Mouse (Mus musculus) ES-Bruce4 (cell line): ENCODE measurements at regions not wholly inside any gene's neighbourhood (a gene's known extent, or its start where the extent isn't known, plus 50 kb on each side); places are given as distances from the start of the nearest gene placed in this dataset.

Source experiments
- H3K27ac ChIP-seq: 2 replicates; pipeline ENCODE4 v1.5.1; 2012; ENCODE audit warnings: low read length, inconsistent platforms; ENCODE audit not compliant: insufficient read depth
- H3K27me3 ChIP-seq: 2 replicates; pipeline ENCODE4 v1.6.1; 2012; ENCODE audit warnings: mild to moderate bottlenecking, low read length, inconsistent platforms; ENCODE audit not compliant: control insufficient read depth, poor library complexity, insufficient read depth, severe bottlenecking
- H3K36me3 ChIP-seq: 2 replicates; pipeline ENCODE4 v1.6.1; 2012; ENCODE audit warnings: inconsistent platforms, mild to moderate bottlenecking, low read length, moderate library complexity; ENCODE audit not compliant: control insufficient read depth, poor library complexity, insufficient read depth, severe bottlenecking
- H3K4me1 ChIP-seq: one replicate; pipeline ENCODE4 v1.8.1; 2011; ENCODE audit warnings: low read length; ENCODE audit not compliant: control insufficient read depth, insufficient read depth
- H3K4me3 ChIP-seq: 2 replicates; pipeline ENCODE4 v1.5.1; 2011; ENCODE audit warnings: low read depth, mild to moderate bottlenecking, low read length
- H3K9ac ChIP-seq: 2 replicates; pipeline ENCODE4 v1.6.1; 2012; ENCODE audit warnings: low read depth, mild to moderate bottlenecking, inconsistent platforms; ENCODE audit not compliant: poor library complexity, severe bottlenecking
- H3K9me3 ChIP-seq: replicated peaks from 2 replicates; pipeline ENCODE4 v1.6.1; 2012; ENCODE audit warnings: mild to moderate bottlenecking, low read length, inconsistent platforms; ENCODE audit not compliant: control insufficient read depth, poor library complexity, insufficient read depth, severe bottlenecking
- CTCF ChIP-seq: IDR thresholded peaks from one replicate; pipeline ENCODE4 v1.8.1; 2011; ENCODE audit warnings: low read depth, low read length
- EP300 ChIP-seq: IDR thresholded peaks from 2 replicates; pipeline ENCODE4 v1.6.1; 2011; ENCODE audit warnings: low read depth, low read length; ENCODE audit not compliant: insufficient read depth
- POLR2A ChIP-seq: IDR thresholded peaks from one replicate; pipeline ENCODE4 v1.8.1; 2011; ENCODE audit warnings: low read length; ENCODE audit not compliant: insufficient read depth

GRCm38 (mm10) chr5:51829020-51829419, 261.5 kb upstream of the Ppargc1a start:
- H3K4me3 ChIP-seq = no peak overlapping the region
- TF ChIP-seq POLR2A (no peak), EP300 (no peak), CTCF (no peak)
- H3K36me3 ChIP-seq = no peaks in the 10 kb centered on the region
- H3K9me3 ChIP-seq = no peaks in the 10 kb centered on the region
- no peaks in the 10 kb centered on the region for H3K27me3 ChIP-seq
- no peak overlapping the region for H3K27ac ChIP-seq
- no peaks in the 10 kb centered on the region for H3K4me1 ChIP-seq
- no peak overlapping the region for H3K9ac ChIP-seq

- Histone ChIP-seq H3K4me1 (no peaks in the 10 kb centered on the region), H3K27ac (no peak overlapping the region), H3K4me3 (no peak overlapping the region), H3K9ac (no peak overlapping the region), H3K27me3 (no peaks in the 10 kb centered on the region), H3K36me3 (no peaks in the 10 kb centered on the region), H3K9me3 (no peaks in the 10 kb centered on the region)
- TF ChIP-seq POLR2A (no peak), CTCF (no peak), EP300 (no peak)
These were observed 258.7 kb upstream of the Ppargc1a start for GRCm38 (mm10) chr5:51826269-51826668.

GRCm38 (mm10) chr5:51825584-51826088, 258.1 kb upstream of the Ppargc1a start:
- Histone ChIP-seq H3K36me3 (no peaks in the 10 kb centered on the region), H3K27me3 (no peaks in the 10 kb centered on the region), H3K4me1 (no peaks in the 10 kb centered on the region), H3K27ac (no peak overlapping the region), H3K4me3 (no peak overlapping the region), H3K9me3 (no peaks in the 10 kb centered on the region), H3K9ac (no peak overlapping the region)
- TF ChIP-seq POLR2A (no peak), EP300 (no peak), CTCF (no peak)

DNA sequence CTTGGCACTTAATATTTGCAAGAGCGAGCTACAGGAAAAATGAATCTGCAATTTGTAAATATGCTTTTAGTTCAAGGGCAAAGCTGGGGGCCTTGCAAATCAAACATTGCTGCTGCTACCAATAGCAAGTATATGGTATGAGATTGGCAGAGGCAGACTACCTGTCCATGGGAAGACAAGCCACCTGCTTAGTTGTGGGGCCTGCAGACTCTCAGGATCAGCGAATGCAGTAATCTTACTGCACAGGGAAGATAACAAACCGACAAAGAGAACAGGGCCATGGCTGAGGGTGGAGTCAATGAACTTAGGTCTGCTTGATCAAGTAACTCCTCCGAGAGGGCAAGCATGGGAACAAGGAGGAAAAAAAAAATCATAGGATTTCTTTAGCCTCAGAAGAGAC, 257.2 kb upstream of the Ppargc1a start:
- Histone ChIP-seq H3K27ac (no peak overlapping the region), H3K4me1 (no peaks in the 10 kb centered on the region), H3K36me3 (no peaks in the 10 kb centered on the region), H3K9ac (no peak overlapping the region), H3K27me3 (no peaks in the 10 kb centered on the region), H3K4me3 (no peak overlapping the region), H3K9me3 (no peaks in the 10 kb centered on the region)
- TF ChIP-seq EP300 = no peak
- TF ChIP-seq POLR2A = no peak
- no peak for TF ChIP-seq CTCF

DNA sequence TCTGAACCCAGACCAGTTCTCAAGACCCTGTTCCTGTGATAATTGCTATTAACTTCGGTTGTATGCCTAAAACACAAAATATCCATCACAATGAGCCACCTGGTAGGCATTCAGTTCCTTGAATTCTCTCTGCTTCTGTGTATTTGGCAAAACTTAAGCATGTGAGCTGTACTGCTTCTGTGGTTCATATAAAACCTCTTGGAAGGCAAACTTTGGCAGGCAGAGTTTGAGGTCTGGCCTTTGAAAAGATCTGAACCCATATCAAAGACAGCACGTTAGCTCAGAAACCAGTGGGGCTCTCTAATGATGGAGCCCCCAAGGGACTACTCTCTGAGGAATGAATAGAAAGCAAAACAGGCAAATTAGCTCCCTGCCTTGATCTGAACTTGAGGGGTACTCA, 256.1 kb upstream of the Ppargc1a start:
- no peaks in the 10 kb centered on the region for H3K36me3 ChIP-seq
- H3K27ac ChIP-seq = no peak overlapping the region
- no peak overlapping the region for H3K4me3 ChIP-seq
- no peaks in the 10 kb centered on the region for H3K9me3 ChIP-seq
- no peak for TF ChIP-seq CTCF
- no peak for TF ChIP-seq POLR2A
- no peak for TF ChIP-seq EP300
- H3K9ac ChIP-seq = no peak overlapping the region
- no peaks in the 10 kb centered on the region for H3K4me1 ChIP-seq
- no peaks in the 10 kb centered on the region for H3K27me3 ChIP-seq

DNA sequence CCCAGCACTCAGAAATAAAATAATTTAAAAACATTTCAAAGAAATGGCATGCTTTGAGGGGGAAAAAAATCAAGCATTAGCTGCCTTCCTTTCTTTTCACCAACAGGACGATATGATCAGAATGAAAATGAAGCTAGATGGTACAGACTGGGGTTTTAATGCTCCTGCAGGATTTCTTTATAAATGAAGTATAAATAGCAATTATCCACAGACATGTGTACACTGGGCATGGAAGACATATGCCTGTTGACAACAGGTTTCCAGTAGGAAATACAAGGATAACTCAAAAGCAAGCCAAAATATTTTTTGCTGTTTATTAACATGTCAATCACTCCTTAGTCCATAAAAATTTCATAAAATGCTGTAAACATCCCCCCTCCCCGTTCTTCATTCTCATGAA, 248.7 kb upstream of the Ppargc1a start:
- H3K9ac ChIP-seq = no peak overlapping the region
- TF ChIP-seq POLR2A (no peak), CTCF (no peak), EP300 (no peak)
- no peak overlapping the region for H3K27ac ChIP-seq
- no peaks in the 10 kb centered on the region for H3K9me3 ChIP-seq
- H3K27me3 ChIP-seq = no peaks in the 10 kb centered on the region
- H3K4me3 ChIP-seq = no peak overlapping the region
- H3K4me1 ChIP-seq = no peaks in the 10 kb centered on the region
- no peaks in the 10 kb centered on the region for H3K36me3 ChIP-seq
